Mouse (Mus musculus) midbrain, embryonic 13.5 days (tissue): ENCODE data around the gene Rnf128. TPM values are rescaled to one million over a fixed set of nuclear protein-coding genes. Genes with fewer than 3 reads are reported as not detected.

Experiments
- polyA plus RNA-seq: library from polyadenylated mRNA; unstranded; fragments of >200 nt; fragmentation: Nextera tagmentation; extraction: Ambion mirVana; gene quantifications from 2 replicates; pipeline ENCODE4 v1.2.1, GENCODE M21; 2015

Gene Rnf128
- polyA plus RNA-seq, 1 experiment from 2014 or later, result 1.9 TPM

Other genes starting within 250 kb of the Rnf128 start
- not detected in 2 replicates for gene Trap1a, start 229.6 kb upstream of the Rnf128 start, polyA plus RNA-seq
- gene D330045A20Rik, start 82.9 kb upstream of the Rnf128 start, polyA plus RNA-seq, result 1.3 and 1.5 TPM in 2 replicates
- 0.42 and 0.79 TPM in 2 replicates for gene Tbc1d8b, start 121.7 kb downstream of the Rnf128 start, polyA plus RNA-seq
- not detected in 2 replicates for gene Gm15013, start 151.2 kb downstream of the Rnf128 start, polyA plus RNA-seq
- gene Ripply1, start 219.0 kb downstream of the Rnf128 start, polyA plus RNA-seq, result 0.27 and 0.35 TPM in 2 replicates
- gene Cldn2, start 237.5 kb downstream of the Rnf128 start, polyA plus RNA-seq, result 0.11 and 0.18 TPM in 2 replicates